ENCODE assay signal across 8 mouse cellular contexts in the genomic region with DNA sequence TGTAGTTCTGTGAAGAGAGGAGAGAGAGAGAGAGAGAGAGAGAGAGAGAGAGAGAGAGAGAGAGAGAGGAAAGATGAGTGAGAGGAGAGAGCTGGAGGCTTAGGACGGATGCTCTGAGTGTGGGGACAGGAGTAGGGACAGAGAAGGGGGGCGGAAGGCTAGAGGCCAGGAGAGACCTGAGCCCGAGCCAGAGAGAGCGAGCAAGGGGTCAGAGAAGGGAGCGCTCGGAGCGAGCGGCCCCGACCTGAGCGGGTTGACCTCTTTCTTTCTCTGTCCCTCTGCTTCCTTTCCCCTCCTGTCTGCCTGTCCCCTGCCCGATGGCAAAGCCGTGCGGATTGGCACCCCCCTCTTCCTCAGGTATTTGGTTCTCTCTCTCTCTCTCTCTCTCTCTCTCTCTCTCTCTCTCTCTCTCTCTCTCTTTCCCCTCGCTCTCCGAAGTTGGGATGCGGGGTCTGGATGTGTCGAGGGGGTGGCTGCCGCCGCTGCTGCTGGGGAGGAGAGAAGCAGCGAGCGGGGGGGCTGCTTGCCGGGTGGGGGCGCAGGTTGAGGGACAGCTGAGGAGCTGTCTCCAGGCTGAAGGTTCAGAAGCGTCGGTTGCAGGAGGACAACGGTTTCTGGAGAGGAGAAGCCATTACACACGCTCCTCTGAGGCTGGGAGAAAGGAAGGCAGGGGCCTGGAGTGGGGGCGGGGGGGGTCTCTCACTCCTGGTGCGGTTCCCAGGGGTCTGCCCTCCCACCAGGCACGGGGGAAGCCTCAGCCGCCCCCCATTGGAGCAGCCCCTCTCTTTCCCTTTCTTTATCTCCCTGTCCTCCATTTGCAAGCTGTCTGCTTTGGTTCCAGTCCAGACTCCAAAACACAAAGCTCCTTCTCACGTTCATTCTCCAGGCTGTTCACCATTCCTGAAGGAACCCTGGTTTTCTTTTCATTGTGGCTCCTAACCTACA. TPM values are rescaled to one million over a fixed set of nuclear protein-coding genes. Genes with fewer than 3 reads are reported as not detected.
DNase-seq lines count a peak whose midpoint lies in the region; ATAC-seq and TF ChIP-seq lines count a peak whose summit lies in the region.

No protein-coding gene starts in this region.

- WGBS in embryonic facial prominence, embryonic 14.5 days: under 1% methylated on average over 29 of the region's 32 CpGs
- under 1% methylated on average over 32 of the region's 32 CpGs for WGBS in hindbrain, embryonic 10.5 days
- WGBS in midbrain, postnatal 0 days: under 1% methylated on average over 26 of the region's 32 CpGs

- peak overlapping the region; percentile 69 for H3K4me2 ChIP-seq in embryonic facial prominence, embryonic 14.5 days (ENCODE audit: low read depth, low read length)
- H3K4me2 ChIP-seq in midbrain, postnatal 0 days (ENCODE audit: low read depth, low read length, poor library complexity, severe bottlenecking): peak overlapping the region; percentile 88

- peak overlapping the region; percentile 91 for H3K27ac ChIP-seq in embryonic facial prominence, embryonic 14.5 days (replicated peaks; ENCODE audit: low read depth, low read length)
- peak overlapping the region; percentile 99 for H3K27ac ChIP-seq in hindbrain, embryonic 10.5 days
- H3K27ac ChIP-seq in midbrain, postnatal 0 days (ENCODE audit: low read depth, low read length): peak overlapping the region; percentile 95

- no peaks in the 10 kb centered on the region for H3K27me3 ChIP-seq in embryonic facial prominence, embryonic 14.5 days (replicated peaks; ENCODE audit: control insufficient read depth, insufficient read depth, low read length)
- H3K27me3 ChIP-seq in hindbrain, embryonic 10.5 days (ENCODE audit: insufficient read depth, poor library complexity, severe bottlenecking): no peaks in the 10 kb centered on the region
- H3K27me3 ChIP-seq in midbrain, postnatal 0 days (ENCODE audit: insufficient read depth, low read length): no peaks in the 10 kb centered on the region

- intact Hi-C loops in left cerebral cortex, postnatal 25 days (cut with DNase I): loop anchor here (2.0 to 10.0 kb wide), 5 partner anchors 56 to 884 kb away; no protein-coding TSS in a partner anchor

- peak overlapping the region; percentile 86 for H3K9ac ChIP-seq in embryonic facial prominence, embryonic 14.5 days (ENCODE audit: low read depth, low read length)
- H3K9ac ChIP-seq in midbrain, postnatal 0 days (replicated peaks; ENCODE audit: low read length, poor library complexity, severe bottlenecking): peak overlapping the region; percentile 73

- no peak for TF ChIP-seq CTCF in midbrain, postnatal 0 days (IDR thresholded peaks at IDR 0.05)

- peak overlapping the region; percentile 67 for H3K4me3 ChIP-seq in embryonic facial prominence, embryonic 14.5 days (ENCODE audit: low read depth, low read length)
- H3K4me3 ChIP-seq in hindbrain, embryonic 10.5 days: peak overlapping the region; percentile 89
- peak overlapping the region; percentile 63 for H3K4me3 ChIP-seq in midbrain, postnatal 0 days (ENCODE audit: low read depth, low read length)

- no peaks in the 10 kb centered on the region for H3K9me3 ChIP-seq in embryonic facial prominence, embryonic 14.5 days (ENCODE audit: control insufficient read depth, low read length)
- no peaks in the 10 kb centered on the region for H3K9me3 ChIP-seq in hindbrain, embryonic 10.5 days
- H3K9me3 ChIP-seq in midbrain, postnatal 0 days (ENCODE audit: low read length): no peaks in the 10 kb centered on the region

- no peaks in the 10 kb centered on the region for H3K36me3 ChIP-seq in embryonic facial prominence, embryonic 14.5 days (ENCODE audit: control insufficient read depth, insufficient read depth, low read length)
- peaks cover 12% of the 10 kb centered on the region for H3K36me3 ChIP-seq in hindbrain, embryonic 10.5 days
- H3K36me3 ChIP-seq in midbrain, postnatal 0 days (ENCODE audit: insufficient read depth, low read length): no peaks in the 10 kb centered on the region

- peak; percentile 28; the same call in 1 of the 2 replicates for ATAC-seq in embryonic facial prominence, embryonic 14.5 days (ENCODE audit: low read depth)
- peak; percentile 66 for ATAC-seq in midbrain, postnatal 0 days (ENCODE audit: low FRiP score)

- peak; percentile 50 for DNase-seq in kidney, adult 18-20 months
- no peak for DNase-seq in kidney, adult 11 months
- peak; percentile 67 for DNase-seq in adrenal gland, postnatal 10 days
- DNase-seq in embryonic facial prominence, embryonic 14.5 days (ENCODE audit: low spot score): peak; percentile 62
- peak; percentile 70 for DNase-seq in hindbrain, embryonic 10.5 days (ENCODE audit: low spot score)
- DNase-seq in left cerebral cortex, postnatal 25 days (ENCODE audit: low spot score in 2 of 2): peak; percentile 41 to 60
- DNase-seq in midbrain, postnatal 0 days (ENCODE audit: low spot score): peak; percentile 58
- no peak for DNase-seq in B cell, adult 2 months

- peaks cover 21% of the 10 kb centered on the region for H3K4me1 ChIP-seq in embryonic facial prominence, embryonic 14.5 days (ENCODE audit: control insufficient read depth, insufficient read depth, low read length)
- H3K4me1 ChIP-seq in hindbrain, embryonic 10.5 days (replicated peaks): peaks cover 29% of the 10 kb centered on the region
- peaks cover 18% of the 10 kb centered on the region; the same call in 1 of the 2 replicates for H3K4me1 ChIP-seq in midbrain, postnatal 0 days (ENCODE audit: insufficient read depth, low read length)

RNA-seq across cellular contexts. Expression of a gene that starts 4.0 kb away (rescaled TPM):
- 10 to 100 TPM; 36.5 to 49.0 TPM for total RNA-seq in adrenal gland, postnatal 10 days (2021)
- polyA plus RNA-seq in embryonic facial prominence, embryonic 14.5 days (2014; fragmentation: Nextera tagmentation; extraction: Ambion mirVana): 3.0 and 6.7 TPM in 2 replicates
- 12.8 and 14.2 TPM in 2 replicates for polyA plus RNA-seq in hindbrain, embryonic 10.5 days (2016; fragmentation: Nextera tagmentation; extraction: Ambion mirVana)
- total RNA-seq in left cerebral cortex, postnatal 25 days (2021): 10 to 100 TPM; 50.5 to 58.9 TPM
- 51.5 and 55.2 TPM in 2 replicates for total RNA-seq in midbrain, postnatal 0 days (2014; rRNA removed)
- polyA plus RNA-seq in midbrain, postnatal 0 days (2015; fragmentation: Nextera tagmentation; extraction: Ambion mirVana): 6.2 and 9.1 TPM in 2 replicates

Comparison
In these comparisons a context has a peak if more than half of its experiments do, and no peak if none do; other contexts are left out.
1. DNase-seq: peak in kidney, adult 18-20 months (single experiment), adrenal gland, postnatal 10 days (single experiment), embryonic facial prominence, embryonic 14.5 days (single experiment), hindbrain, embryonic 10.5 days (single experiment), left cerebral cortex, postnatal 25 days (2 of 2) and midbrain, postnatal 0 days (single experiment); none in kidney, adult 11 months (single experiment) and B cell, adult 2 months (0 of 2).
2. Peak in every context shown above with its lines, with median percentiles within 50 percentile points of each other: H3K27ac ChIP-seq and H3K4me3 ChIP-seq.